Mouse (Mus musculus): ENCODE measurements at regions not wholly inside any gene's neighbourhood (a gene's known extent, or its start where the extent isn't known, plus 50 kb on each side); places are given as distances from the start of the nearest gene placed in this dataset.

DNA sequence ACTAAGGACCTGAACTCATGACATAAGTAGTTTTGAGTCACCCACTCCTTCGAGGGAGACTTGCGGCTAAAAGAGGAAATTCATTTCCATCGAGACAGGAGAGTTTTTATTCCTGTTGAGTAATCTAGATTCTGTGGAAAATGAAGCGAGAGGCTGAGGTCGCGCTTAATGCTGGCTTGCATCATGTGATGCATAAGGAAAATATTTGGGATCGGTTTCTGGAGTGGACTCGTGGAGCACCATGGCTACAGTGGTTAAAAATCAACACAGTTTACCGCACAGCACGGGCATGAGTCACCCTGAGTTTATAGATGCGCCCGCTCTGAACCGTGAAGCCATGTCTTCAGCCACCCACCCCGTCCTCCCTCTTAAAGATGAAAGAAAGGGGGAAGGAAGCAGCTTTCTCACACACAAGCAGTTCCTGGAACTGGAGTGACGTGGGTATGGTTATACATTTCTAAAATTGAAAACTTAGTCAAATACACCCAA lies 70.3 kb upstream of the 1700021F07Rik start:
- WGBS, result 90% methylated on average over 15 of the region's 15 CpGs
- no peak for DNase-seq (ENCODE audit: low spot score)

DNA sequence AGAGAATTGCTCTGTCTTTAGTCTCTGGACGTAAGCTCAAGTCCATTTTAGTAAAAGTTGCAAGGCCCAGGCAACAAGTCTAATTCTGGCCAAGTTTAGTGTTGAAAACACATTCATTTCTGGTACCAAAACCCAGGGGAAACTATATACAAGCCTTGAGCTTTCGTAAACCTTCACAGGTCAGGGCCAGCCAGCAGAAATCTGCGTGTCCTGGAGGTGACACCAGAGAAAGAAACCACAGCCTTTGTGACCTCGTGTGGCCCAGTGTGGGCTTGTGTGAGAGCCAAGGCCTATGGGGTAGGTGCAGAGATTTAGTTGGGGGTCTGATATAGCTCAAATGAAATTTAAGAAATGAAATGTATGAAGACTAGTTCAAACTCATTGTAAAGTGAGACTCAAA lies 69.6 kb upstream of the 1700021F07Rik start:
- H3K9ac ChIP-seq (ENCODE audit: low read depth, low read length), result no peak overlapping the region
- H3K36me3 ChIP-seq (ENCODE audit: control insufficient read depth, insufficient read depth, low read length), result no peaks in the 10 kb centered on the region
- H3K27ac ChIP-seq (ENCODE audit: low read depth, low read length), result no peak overlapping the region
- no peak overlapping the region for H3K4me2 ChIP-seq (replicated peaks; ENCODE audit: low read depth, low read length)
- no peaks in the 10 kb centered on the region for H3K27me3 ChIP-seq (ENCODE audit: control insufficient read depth, insufficient read depth, low read length)
- H3K4me1 ChIP-seq (replicated peaks; ENCODE audit: control insufficient read depth, insufficient read depth, low read length), result no peaks in the 10 kb centered on the region
- 90% methylated on average over 4 of the region's 4 CpGs for WGBS
- ATAC-seq (ENCODE audit: low FRiP score), result no peak
- no peak for DNase-seq (ENCODE audit: low spot score)
- no peaks in the 10 kb centered on the region for H3K9me3 ChIP-seq (ENCODE audit: control insufficient read depth, low read length)
- H3K4me3 ChIP-seq (ENCODE audit: low read depth, low read length), result no peak overlapping the region

More for the DNA sequence above, 70.3 kb upstream of the 1700021F07Rik start:
- Histone ChIP-seq H3K36me3 (ENCODE audit: control insufficient read depth, insufficient read depth, low read length) (no peaks in the 10 kb centered on the region), H3K4me2 (replicated peaks; ENCODE audit: low read depth, low read length) (no peak overlapping the region), H3K9ac (ENCODE audit: low read depth, low read length) (no peak overlapping the region), H3K4me3 (ENCODE audit: low read depth, low read length) (no peak overlapping the region), H3K4me1 (replicated peaks; ENCODE audit: control insufficient read depth, insufficient read depth, low read length) (no peaks in the 10 kb centered on the region), H3K27me3 (ENCODE audit: control insufficient read depth, insufficient read depth, low read length) (no peaks in the 10 kb centered on the region), H3K9me3 (ENCODE audit: control insufficient read depth, low read length) (no peaks in the 10 kb centered on the region), H3K27ac (ENCODE audit: low read depth, low read length) (no peak overlapping the region)
- no peak for ATAC-seq (ENCODE audit: low FRiP score)

DNA sequence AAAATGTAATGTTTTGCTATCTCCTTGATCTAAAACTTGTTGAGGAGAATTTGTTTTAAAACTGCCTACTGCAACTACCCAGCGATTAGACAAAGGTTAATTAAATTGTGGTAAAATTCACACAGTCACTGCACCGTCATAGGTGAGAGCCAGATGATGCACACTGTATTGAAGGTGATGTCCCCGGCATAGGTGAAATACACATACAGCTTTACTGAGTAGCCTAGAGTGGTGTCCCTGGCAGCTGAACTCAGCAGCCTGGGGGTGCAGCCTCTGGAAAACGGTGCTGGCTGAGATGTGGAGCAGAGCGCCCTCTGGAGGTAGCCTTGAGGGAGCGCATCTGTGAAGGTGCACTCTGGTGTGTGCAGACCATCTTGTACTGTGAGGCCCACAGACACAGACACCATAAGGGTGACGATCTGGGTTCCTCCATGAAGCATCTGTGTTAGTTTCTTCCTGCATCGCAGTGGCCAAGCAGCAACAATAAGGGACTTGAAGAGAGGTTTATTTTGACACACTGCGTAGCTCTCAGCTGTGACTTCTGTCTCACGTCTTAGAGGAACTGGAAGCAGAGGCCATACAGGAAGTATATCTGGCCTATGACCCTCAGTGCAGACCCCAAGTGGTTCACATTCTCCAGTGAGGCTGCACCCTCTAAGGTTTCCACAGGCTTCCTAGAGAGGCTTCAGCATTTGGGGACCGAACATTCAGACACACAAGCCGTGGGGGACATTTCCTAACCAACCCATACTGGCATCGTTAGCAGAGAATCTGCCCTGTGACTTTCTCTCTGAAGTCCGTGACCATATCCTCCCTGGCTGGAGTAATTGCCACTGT lies 68.6 kb upstream of the 1700021F07Rik start:
- Histone ChIP-seq H3K36me3 (ENCODE audit: control insufficient read depth, insufficient read depth, low read length) (no peaks in the 10 kb centered on the region), H3K4me1 (replicated peaks; ENCODE audit: control insufficient read depth, insufficient read depth, low read length) (no peaks in the 10 kb centered on the region), H3K9ac (ENCODE audit: low read depth, low read length) (no peak overlapping the region), H3K9me3 (ENCODE audit: control insufficient read depth, low read length) (no peaks in the 10 kb centered on the region), H3K4me2 (replicated peaks; ENCODE audit: low read depth, low read length) (no peak overlapping the region), H3K27ac (ENCODE audit: low read depth, low read length) (no peak overlapping the region), H3K27me3 (ENCODE audit: control insufficient read depth, insufficient read depth, low read length) (no peaks in the 10 kb centered on the region), H3K4me3 (ENCODE audit: low read depth, low read length) (no peak overlapping the region)
- peak; percentile 49; the same call in 1 of the 2 replicates for ATAC-seq (ENCODE audit: low FRiP score)
- 67% methylated on average over 14 of the region's 14 CpGs for WGBS
- peak; percentile 59 for DNase-seq (ENCODE audit: low spot score)

DNA sequence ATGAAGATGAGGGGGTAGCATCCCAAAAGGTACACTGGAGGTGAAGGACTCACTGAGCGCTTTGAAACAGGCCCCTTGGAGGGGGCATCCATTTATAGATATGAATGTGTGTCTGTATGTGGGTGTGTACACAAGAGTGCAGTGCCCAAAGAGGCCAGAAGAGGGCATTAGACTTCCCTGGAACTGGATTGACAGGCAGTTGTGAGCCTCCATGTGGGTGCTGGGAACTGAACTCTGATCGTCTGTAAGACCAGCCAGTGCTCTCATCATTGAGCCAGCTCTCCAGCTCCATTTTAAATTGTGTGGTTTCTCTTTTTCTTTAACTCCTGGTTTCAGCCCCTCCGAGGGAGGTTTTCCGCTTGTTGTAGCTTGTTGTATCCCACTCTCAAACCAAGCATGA lies 67.6 kb upstream of the 1700021F07Rik start:
- ATAC-seq (ENCODE audit: low FRiP score) (no peak), DNase-seq (ENCODE audit: low spot score) (no peak)
- Histone ChIP-seq H3K27ac (ENCODE audit: low read depth, low read length) (no peak overlapping the region), H3K27me3 (ENCODE audit: control insufficient read depth, insufficient read depth, low read length) (no peaks in the 10 kb centered on the region), H3K4me3 (ENCODE audit: low read depth, low read length) (no peak overlapping the region), H3K36me3 (ENCODE audit: control insufficient read depth, insufficient read depth, low read length) (no peaks in the 10 kb centered on the region), H3K4me1 (replicated peaks; ENCODE audit: control insufficient read depth, insufficient read depth, low read length) (no peaks in the 10 kb centered on the region), H3K9me3 (ENCODE audit: control insufficient read depth, low read length) (no peaks in the 10 kb centered on the region), H3K4me2 (replicated peaks; ENCODE audit: low read depth, low read length) (no peak overlapping the region), H3K9ac (ENCODE audit: low read depth, low read length) (no peak overlapping the region)
- WGBS, result 92% methylated on average over 4 of the region's 4 CpGs

DNA sequence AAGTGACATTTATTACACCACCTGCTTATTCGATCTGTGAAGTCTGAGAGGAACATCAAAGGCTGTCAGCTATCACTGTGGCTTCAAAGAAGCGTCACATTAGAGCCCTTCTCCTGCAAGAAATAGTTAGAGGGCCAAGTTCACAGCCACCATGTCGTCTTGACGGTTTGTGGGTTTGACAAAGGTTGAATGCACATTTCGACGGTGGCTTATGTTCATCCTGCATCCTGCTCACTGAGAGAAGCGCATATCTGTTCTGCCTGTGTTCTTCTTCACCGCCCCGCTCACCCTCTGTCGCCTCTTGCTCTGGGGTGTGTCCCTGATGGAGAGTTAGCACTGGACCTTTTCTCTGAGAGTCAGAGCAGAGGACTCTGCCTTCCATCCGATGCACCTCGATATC lies 67.2 kb upstream of the 1700021F07Rik start:
- no peak for DNase-seq (ENCODE audit: low spot score)
- Histone ChIP-seq H3K9me3 (ENCODE audit: control insufficient read depth, low read length) (no peaks in the 10 kb centered on the region), H3K4me3 (ENCODE audit: low read depth, low read length) (no peak overlapping the region), H3K9ac (ENCODE audit: low read depth, low read length) (no peak overlapping the region), H3K27ac (ENCODE audit: low read depth, low read length) (no peak overlapping the region), H3K4me2 (replicated peaks; ENCODE audit: low read depth, low read length) (no peak overlapping the region), H3K4me1 (replicated peaks; ENCODE audit: control insufficient read depth, insufficient read depth, low read length) (no peaks in the 10 kb centered on the region), H3K27me3 (ENCODE audit: control insufficient read depth, insufficient read depth, low read length) (no peaks in the 10 kb centered on the region), H3K36me3 (ENCODE audit: control insufficient read depth, insufficient read depth, low read length) (no peaks in the 10 kb centered on the region)
- 94% methylated on average over 12 of the region's 12 CpGs for WGBS
- no peak for ATAC-seq (ENCODE audit: low FRiP score)

DNA sequence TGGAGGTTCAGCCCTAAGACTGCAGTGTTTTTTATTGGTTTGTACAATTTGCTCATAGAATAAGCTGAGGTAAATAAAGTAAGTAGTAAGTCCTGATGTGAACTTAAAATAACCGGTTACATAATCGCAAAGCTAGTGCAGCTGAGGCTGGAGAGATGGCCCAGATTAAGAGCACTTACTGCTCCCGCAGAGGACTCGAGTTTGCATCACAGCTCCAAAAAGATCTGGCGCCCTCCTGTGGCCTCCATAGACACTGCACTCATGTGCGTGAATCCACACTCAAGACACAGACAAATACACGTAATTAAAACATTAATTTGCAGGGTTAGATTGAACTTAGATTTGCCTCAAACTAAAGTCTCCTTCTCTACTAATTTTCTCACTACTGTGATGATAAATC lies 66.3 kb upstream of the 1700021F07Rik start:
- Histone ChIP-seq H3K4me3 (ENCODE audit: low read depth, low read length) (no peak overlapping the region), H3K4me1 (replicated peaks; ENCODE audit: control insufficient read depth, insufficient read depth, low read length) (no peaks in the 10 kb centered on the region), H3K27ac (ENCODE audit: low read depth, low read length) (no peak overlapping the region), H3K4me2 (replicated peaks; ENCODE audit: low read depth, low read length) (no peak overlapping the region), H3K9ac (ENCODE audit: low read depth, low read length) (no peak overlapping the region), H3K36me3 (ENCODE audit: control insufficient read depth, insufficient read depth, low read length) (no peaks in the 10 kb centered on the region), H3K27me3 (ENCODE audit: control insufficient read depth, insufficient read depth, low read length) (no peaks in the 10 kb centered on the region), H3K9me3 (ENCODE audit: control insufficient read depth, low read length) (no peaks in the 10 kb centered on the region)
- 81% methylated on average over 7 of the region's 7 CpGs for WGBS
- DNase-seq (ENCODE audit: low spot score), result no peak
- no peak for ATAC-seq (ENCODE audit: low FRiP score)

DNA sequence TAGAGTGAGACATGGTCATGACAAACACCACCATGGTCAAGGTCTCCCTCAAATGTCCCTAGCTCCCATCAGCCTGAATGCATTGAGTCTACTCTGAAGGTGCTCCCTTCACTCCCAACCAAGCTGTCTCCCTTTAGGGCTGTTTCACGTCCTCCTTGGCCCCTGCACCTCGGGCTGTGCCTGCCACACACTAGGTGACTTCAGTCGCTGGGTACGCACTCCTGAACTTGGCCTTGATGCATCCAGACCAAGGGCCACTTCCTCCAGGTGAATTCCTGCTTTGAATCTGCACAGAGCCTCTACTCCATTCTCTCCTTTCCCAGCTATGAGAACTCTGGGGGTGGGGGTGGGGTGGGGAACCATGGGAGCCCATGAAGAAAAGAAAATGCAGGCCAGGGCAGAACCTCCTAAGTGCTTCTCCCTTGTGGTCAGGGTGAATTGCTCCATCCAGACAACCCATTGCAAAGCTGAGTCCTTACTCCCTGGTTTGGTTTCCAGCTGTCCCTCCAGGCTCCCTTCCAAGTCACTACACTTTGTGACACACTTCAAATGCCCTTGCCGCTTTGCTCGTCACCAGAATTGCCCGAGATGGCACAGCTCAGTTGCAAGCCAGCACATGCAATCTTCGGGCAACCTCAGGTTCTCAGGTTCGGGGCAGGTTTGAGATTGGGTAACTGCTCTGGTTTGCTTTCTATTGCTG lies 65.3 kb upstream of the 1700021F07Rik start:
- no peak overlapping the region for H3K4me3 ChIP-seq (ENCODE audit: low read depth, low read length)
- no peaks in the 10 kb centered on the region for H3K27me3 ChIP-seq (ENCODE audit: control insufficient read depth, insufficient read depth, low read length)
- no peak for DNase-seq (ENCODE audit: low spot score)
- H3K36me3 ChIP-seq (ENCODE audit: control insufficient read depth, insufficient read depth, low read length), result no peaks in the 10 kb centered on the region
- no peak for ATAC-seq (ENCODE audit: low FRiP score)
- WGBS, result 91% methylated on average over 9 of the region's 9 CpGs
- H3K9me3 ChIP-seq (ENCODE audit: control insufficient read depth, low read length), result no peaks in the 10 kb centered on the region
- no peak overlapping the region for H3K4me2 ChIP-seq (replicated peaks; ENCODE audit: low read depth, low read length)
- H3K9ac ChIP-seq (ENCODE audit: low read depth, low read length), result no peak overlapping the region
- no peaks in the 10 kb centered on the region for H3K4me1 ChIP-seq (replicated peaks; ENCODE audit: control insufficient read depth, insufficient read depth, low read length)
- no peak overlapping the region for H3K27ac ChIP-seq (ENCODE audit: low read depth, low read length)

DNA sequence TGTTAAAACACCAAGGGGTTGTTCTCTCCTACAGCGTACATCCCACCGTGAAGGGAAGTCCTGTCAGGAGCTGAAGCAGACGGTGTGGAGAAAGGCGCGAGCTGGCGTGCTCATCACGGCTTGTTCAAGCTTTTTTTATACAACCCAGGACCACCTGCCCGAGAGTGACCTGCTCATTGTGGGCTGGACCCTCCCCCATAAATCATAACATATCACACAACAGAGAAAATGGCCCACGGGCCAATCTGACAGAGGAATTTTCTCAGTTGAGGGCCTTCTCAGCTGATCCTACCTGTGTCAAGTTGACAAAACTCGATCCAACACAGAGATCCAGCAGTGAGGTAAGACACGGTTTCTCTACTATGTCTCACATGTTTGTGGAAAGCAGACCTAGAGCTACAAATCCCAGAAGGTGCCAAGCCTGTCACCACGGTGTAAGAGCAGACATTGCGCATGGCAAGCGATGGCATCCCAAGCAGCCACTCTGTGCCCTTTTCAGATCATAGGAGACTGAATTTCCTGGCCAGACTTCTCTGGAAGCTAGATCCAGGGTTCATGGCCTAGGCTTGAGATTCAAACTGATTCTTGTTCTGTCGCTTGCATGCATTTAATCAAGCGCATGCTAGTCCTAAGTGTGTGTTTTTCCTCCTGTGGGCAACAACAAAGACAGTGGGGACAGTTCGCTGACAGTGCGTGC lies 64.6 kb upstream of the 1700021F07Rik start:
- H3K9me3 ChIP-seq (ENCODE audit: control insufficient read depth, low read length), result no peaks in the 10 kb centered on the region
- H3K27ac ChIP-seq (ENCODE audit: low read depth, low read length), result no peak overlapping the region
- H3K4me2 ChIP-seq (replicated peaks; ENCODE audit: low read depth, low read length), result no peak overlapping the region
- ATAC-seq (ENCODE audit: low FRiP score), result no peak
- WGBS, result 93% methylated on average over 18 of the region's 18 CpGs
- no peaks in the 10 kb centered on the region for H3K36me3 ChIP-seq (ENCODE audit: control insufficient read depth, insufficient read depth, low read length)
- no peaks in the 10 kb centered on the region for H3K4me1 ChIP-seq (replicated peaks; ENCODE audit: control insufficient read depth, insufficient read depth, low read length)
- no peaks in the 10 kb centered on the region for H3K27me3 ChIP-seq (ENCODE audit: control insufficient read depth, insufficient read depth, low read length)
- no peak overlapping the region for H3K9ac ChIP-seq (ENCODE audit: low read depth, low read length)
- no peak for DNase-seq (ENCODE audit: low spot score)
- H3K4me3 ChIP-seq (ENCODE audit: low read depth, low read length), result no peak overlapping the region
